Mouse (Mus musculus): ENCODE measurements around the gene Krt33a.

Gene Krt33a

DNA sequence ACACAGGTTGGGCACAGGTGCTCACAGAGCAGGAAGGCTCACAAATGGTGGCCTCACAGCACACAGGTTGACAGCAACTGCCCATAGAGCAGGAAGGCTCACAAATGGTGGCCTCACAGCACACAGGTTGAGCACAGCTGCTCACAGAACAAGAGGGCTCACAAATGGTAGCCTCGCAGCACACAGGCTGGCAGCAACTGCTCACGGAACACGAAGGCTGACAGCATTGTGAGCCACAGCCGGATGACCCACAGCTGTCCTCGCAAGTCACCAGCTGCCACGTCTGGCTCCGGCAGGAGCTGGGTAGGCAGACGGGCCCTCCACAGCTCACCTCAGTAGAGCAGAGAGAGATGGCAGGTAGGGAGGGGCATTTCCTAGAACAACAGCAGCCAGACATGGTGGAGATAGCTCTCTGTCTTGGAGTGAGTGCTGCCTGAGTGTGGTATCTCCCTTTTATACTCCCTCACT, 29.8 kb downstream of the Krt33a start, which contains the start of gene Krtap16-1:
Gene Krtap16-1, minus strand, starts transcription at position 418 of the 468 bp plus-strand sequence.
- no peak for DNase-seq (ENCODE audit: low spot score)

DNA sequence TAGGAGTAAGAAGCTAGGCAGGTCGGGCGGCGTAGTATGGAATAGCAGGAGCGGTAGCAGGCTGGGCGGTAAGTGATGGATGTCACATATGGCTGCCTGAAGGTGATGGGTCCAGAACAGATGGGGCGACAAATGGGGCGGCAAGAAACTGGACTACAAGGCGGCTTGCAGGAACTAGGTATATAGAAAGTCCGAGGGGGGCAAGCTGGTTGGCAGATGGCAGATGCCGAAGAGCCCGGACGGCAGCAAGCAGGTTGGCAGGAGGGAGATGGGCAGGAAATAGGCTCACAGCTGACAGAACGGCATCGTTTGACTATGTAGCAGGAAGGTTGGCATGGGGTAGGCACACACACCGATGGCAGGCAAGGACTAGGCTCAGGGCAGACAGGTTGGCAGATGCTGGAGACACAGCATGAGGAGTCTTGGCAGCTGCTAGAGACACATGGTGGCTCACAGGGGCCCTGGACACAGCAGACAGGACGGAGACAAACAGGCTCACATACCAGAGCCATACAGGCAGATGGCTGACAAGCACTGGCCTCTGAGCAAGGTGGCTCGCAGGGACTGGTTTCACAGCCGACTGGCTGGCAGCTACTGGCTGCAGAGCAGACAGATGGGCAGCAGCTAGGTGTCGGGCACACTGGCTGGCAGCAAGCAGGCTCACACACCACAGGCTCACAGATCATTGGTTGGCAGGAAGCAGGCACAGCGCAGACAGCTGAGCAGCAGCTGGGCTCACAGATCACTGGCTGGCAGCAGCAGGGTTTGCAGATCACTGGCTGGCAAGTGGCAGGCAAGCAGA, 30.5 kb downstream of the Krt33a start:
- DNase-seq (ENCODE audit: low spot score): no peak

- no peak for DNase-seq (ENCODE audit: low spot score)
Measured at GRCm38 (mm10) chr11:99983442-99983841, 32.6 kb downstream of the Krt33a start.

- DNase-seq (ENCODE audit: low spot score): no peak
Measured at GRCm38 (mm10) chr11:99982731-99983130, 33.3 kb downstream of the Krt33a start.

- no peak for DNase-seq (ENCODE audit: low spot score)
Measured at GRCm38 (mm10) chr11:99978953-99979352, 37.1 kb downstream of the Krt33a start, which contains the start of gene Krtap29-1. Gene Krtap29-1, minus strand, starts transcription at chr11:99979053.

GRCm38 (mm10) chr11:99965961-99966360, 50.1 kb downstream of the Krt33a start:
- no peak for DNase-seq (ENCODE audit: low spot score)

- DNase-seq (ENCODE audit: low spot score): no peak
Measured at GRCm38 (mm10) chr11:99964213-99964612, 51.8 kb downstream of the Krt33a start.
